In genomic region chr5:76828527-76829240, GRCm38 (mm10) we compare ENCODE assay signal across 11 mouse cellular contexts.
DNase-seq lines count a peak whose midpoint lies in the region; ATAC-seq and TF ChIP-seq lines count a peak whose summit lies in the region.
"Had no signal": no experiment of that assay in that cellular context is flagged by ENCODE, and none has a peak within 500 bp of the region (broad histone marks: within the 10 kb centered on the region; RNA-seq: fewer than 3 reads in every experiment).

No protein-coding gene starts in this region.

- peaks cover 31% of the 10 kb centered on the region for H3K4me1 ChIP-seq in midbrain, embryonic 13.5 days (replicated peaks)
- peaks cover 6% of the 10 kb centered on the region; the same call in 1 of the 2 replicates for H3K4me1 ChIP-seq in midbrain, embryonic 10.5 days
- H3K4me1 ChIP-seq in forebrain, embryonic 13.5 days, result peaks cover 50% of the 10 kb centered on the region
- peaks cover 15% of the 10 kb centered on the region for H3K4me1 ChIP-seq in olfactory bulb, adult 2 months (ENCODE audit: control insufficient read depth, insufficient read depth, low read length)
- H3K4me1 ChIP-seq: liver, embryonic 15.5 days had no signal

- no peak for TF ChIP-seq CTCF in olfactory bulb, adult 2 months (IDR thresholded peaks at IDR 0.05; ENCODE audit: insufficient read depth, low read depth, low read length)

- TF ChIP-seq POLR2A in olfactory bulb, adult 2 months (IDR thresholded peaks at IDR 0.05; ENCODE audit: insufficient read depth, low read depth, low read length), result no peak

- H3K9ac ChIP-seq in midbrain, embryonic 13.5 days (replicated peaks), result no peak overlapping the region
- H3K9ac ChIP-seq in forebrain, embryonic 13.5 days, result no peak overlapping the region
- H3K9ac ChIP-seq: liver, embryonic 15.5 days had no signal

- H3K4me3 ChIP-seq in midbrain, embryonic 13.5 days (replicated peaks), result no peak overlapping the region
- H3K4me3 ChIP-seq in midbrain, embryonic 10.5 days, result no peak overlapping the region
- H3K4me3 ChIP-seq in forebrain, embryonic 13.5 days, result no peak overlapping the region
- H3K4me3 ChIP-seq in olfactory bulb, adult 2 months (ENCODE audit: insufficient read depth, low read depth, low read length), result no peak overlapping the region
- H3K4me3 ChIP-seq: liver, embryonic 15.5 days had no signal

- peak overlapping the region; percentile 79 for H3K27ac ChIP-seq in midbrain, embryonic 13.5 days
- H3K27ac ChIP-seq in midbrain, embryonic 10.5 days (replicated peaks), result no peak overlapping the region
- peak overlapping the region; percentile 89 for H3K27ac ChIP-seq in forebrain, embryonic 13.5 days
- peak overlapping the region; percentile 73 for H3K27ac ChIP-seq in olfactory bulb, adult 2 months (ENCODE audit: insufficient read depth, low read depth, low read length)
- H3K27ac ChIP-seq: liver, embryonic 15.5 days had no signal

- DNase-seq in midbrain, embryonic 10.5 days (ENCODE audit: low spot score), result no peak
- peak; percentile 40 for DNase-seq in layer of hippocampus, adult 9-10 months (ENCODE audit: low spot score)
- DNase-seq in urinary bladder, postnatal 10 days (ENCODE audit: low spot score), result no peak
- no peak for DNase-seq in cerebellum, postnatal 36 days
- DNase-seq: gastrocnemius, postnatal 25 days; thymus, adult 2 months had no signal

- H3K36me3 ChIP-seq in midbrain, embryonic 13.5 days, result peaks cover 36% of the 10 kb centered on the region
- peaks cover 75% of the 10 kb centered on the region for H3K36me3 ChIP-seq in midbrain, embryonic 10.5 days
- H3K36me3 ChIP-seq in forebrain, embryonic 13.5 days (ENCODE audit: poor library complexity, severe bottlenecking), result peaks cover 36% of the 10 kb centered on the region
- H3K36me3 ChIP-seq: liver, embryonic 15.5 days had no signal

- H3K9me3 ChIP-seq in midbrain, embryonic 13.5 days, result no peaks in the 10 kb centered on the region
- peaks cover 9% of the 10 kb centered on the region for H3K9me3 ChIP-seq in midbrain, embryonic 10.5 days (replicated peaks)
- no peaks in the 10 kb centered on the region; the same call in 1 of the 2 replicates for H3K9me3 ChIP-seq in forebrain, embryonic 13.5 days (replicated peaks)
- H3K9me3 ChIP-seq: liver, embryonic 15.5 days had no signal

- H3K4me2 ChIP-seq in midbrain, embryonic 13.5 days (replicated peaks), result no peak overlapping the region
- 0 out of 2 replicates have a peak overlapping the region, but pooled peaks have one; percentile 22 for H3K4me2 ChIP-seq in forebrain, embryonic 13.5 days
- H3K4me2 ChIP-seq: liver, embryonic 15.5 days had no signal

- WGBS in midbrain, embryonic 13.5 days, result 59% methylated on average over 7 of the region's 7 CpGs
- 85% methylated on average over 7 of the region's 7 CpGs for WGBS in midbrain, embryonic 10.5 days
- WGBS in forebrain, embryonic 13.5 days, result 28% methylated on average over 7 of the region's 7 CpGs
- WGBS in olfactory bulb, adult 2 months, result 23% methylated on average over 7 of the region's 7 CpGs

- ATAC-seq in midbrain, embryonic 13.5 days, result peak; percentile 68
- peak; percentile 90 for ATAC-seq in forebrain, embryonic 13.5 days

- H3K27me3 ChIP-seq in midbrain, embryonic 13.5 days, result no peaks in the 10 kb centered on the region
- H3K27me3 ChIP-seq in midbrain, embryonic 10.5 days (ENCODE audit: low read depth, poor library complexity, severe bottlenecking), result no peaks in the 10 kb centered on the region
- no peaks in the 10 kb centered on the region for H3K27me3 ChIP-seq in forebrain, embryonic 13.5 days
- H3K27me3 ChIP-seq: CH12.LX; liver, embryonic 15.5 days had no signal
